11 mouse cellular contexts compared by ENCODE assay signal in the genomic region with DNA sequence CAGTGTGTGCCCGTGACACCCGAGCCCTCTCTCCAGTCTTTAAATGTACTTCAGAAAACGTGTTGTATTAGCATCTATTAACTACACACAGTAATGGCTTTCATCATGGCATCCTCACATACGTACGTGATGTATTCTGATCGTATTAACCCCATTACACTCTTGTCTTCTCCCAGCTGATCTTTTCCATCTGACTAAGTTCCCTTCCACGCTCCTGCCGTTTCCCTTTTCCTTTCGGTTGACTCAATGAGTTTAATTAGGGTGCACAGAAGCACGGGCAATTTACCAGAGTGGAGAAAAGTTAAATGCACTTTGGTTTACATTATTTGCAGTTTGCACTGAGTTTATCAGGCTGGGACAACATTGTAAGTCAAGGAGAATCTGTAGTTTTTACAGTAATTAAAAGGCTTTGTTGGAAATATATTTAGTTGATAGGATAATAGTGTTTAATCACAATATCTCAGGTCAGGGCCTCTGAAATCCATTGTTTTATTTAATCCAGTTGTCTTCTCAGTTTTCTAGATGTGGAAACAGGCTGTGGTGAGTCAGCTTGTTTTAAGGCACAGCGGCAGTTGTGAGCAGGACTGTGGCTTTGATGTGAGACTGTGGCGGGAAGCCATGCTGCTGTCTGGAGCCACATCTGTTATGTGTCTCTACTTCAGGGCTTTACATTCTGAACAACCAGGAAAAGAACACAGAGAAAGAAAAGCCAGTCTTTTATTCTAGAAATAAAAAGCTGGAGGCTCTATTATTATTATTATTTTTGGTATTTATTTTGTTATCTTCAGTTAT. TPM values are rescaled to one million over a fixed set of nuclear protein-coding genes. Genes with fewer than 3 reads are reported as not detected.
DNase-seq lines count a peak whose midpoint lies in the region; ATAC-seq and TF ChIP-seq lines count a peak whose summit lies in the region.
"Had no signal": no experiment of that assay in that cellular context is flagged by ENCODE, and none has a peak within 500 bp of the region (broad histone marks: within the 10 kb centered on the region; RNA-seq: fewer than 3 reads in every experiment).

No protein-coding gene starts in this region.

- WGBS in heart, embryonic 15.5 days = 77% methylated on average over 12 of the region's 12 CpGs
- 72% methylated on average over 12 of the region's 12 CpGs for WGBS in heart, adult 2 months
- 81% methylated on average over 12 of the region's 12 CpGs for WGBS in midbrain, embryonic 14.5 days
- WGBS in midbrain, embryonic 10.5 days = 89% methylated on average over 12 of the region's 12 CpGs

- no peak for ATAC-seq in heart, embryonic 15.5 days (replicated peaks; ENCODE audit: insufficient number of reproducible peaks, insufficient read depth, low FRiP score, low read depth)
- no peak for ATAC-seq in midbrain, embryonic 14.5 days (ENCODE audit: low FRiP score, low TSS enrichment)
- peak; percentile 59; the same call in 1 of the 2 replicates for ATAC-seq in granulocyte monocyte progenitor cell, adult 5-6 weeks (replicated peaks; ENCODE audit: poor library complexity, severe bottlenecking)

- no peak overlapping the region for H3K4me2 ChIP-seq in heart, embryonic 15.5 days
- no peak overlapping the region for H3K4me2 ChIP-seq in midbrain, embryonic 14.5 days (ENCODE audit: low read length)
- H3K4me2 ChIP-seq: limb, embryonic 13.5 days had no signal

- no peak for DNase-seq in heart, adult 2 months
- peak; percentile 27 for DNase-seq in midbrain, embryonic 14.5 days
- no peak for DNase-seq in midbrain, embryonic 10.5 days (ENCODE audit: low spot score)
- no peak for DNase-seq in left cerebral cortex, adult 8-10 months (ENCODE audit: low spot score in 2 of 2)
- no peak for DNase-seq in B cell, adult 2 months
- DNase-seq in layer of hippocampus, adult 9-10 months (ENCODE audit: low spot score) = no peak

- peaks cover 11% of the 10 kb centered on the region; the same call in 1 of the 2 replicates for H3K36me3 ChIP-seq in heart, embryonic 15.5 days
- H3K36me3 ChIP-seq in heart, adult 2 months (ENCODE audit: control insufficient read depth, insufficient read depth, low read length) = no peaks in the 10 kb centered on the region
- H3K36me3 ChIP-seq in midbrain, embryonic 14.5 days (ENCODE audit: control insufficient read depth, insufficient read depth, low read length) = peaks cover 9% of the 10 kb centered on the region
- H3K36me3 ChIP-seq in midbrain, embryonic 10.5 days = peaks cover 54% of the 10 kb centered on the region

- H3K4me1 ChIP-seq in heart, embryonic 15.5 days (replicated peaks) = peaks cover 5% of the 10 kb centered on the region; the same call in 1 of the 2 replicates
- no peaks in the 10 kb centered on the region; the same call in 1 of the 2 replicates for H3K4me1 ChIP-seq in heart, adult 2 months (ENCODE audit: control insufficient read depth, insufficient read depth, low read length)
- H3K4me1 ChIP-seq in midbrain, embryonic 14.5 days (ENCODE audit: control insufficient read depth, insufficient read depth, low read length) = no peaks in the 10 kb centered on the region
- no peaks in the 10 kb centered on the region for H3K4me1 ChIP-seq in midbrain, embryonic 10.5 days

- TF ChIP-seq CTCF in heart, adult 2 months (IDR thresholded peaks at IDR 0.05) = no peak

- no peaks in the 10 kb centered on the region; the same call in 1 of the 2 replicates for H3K79me2 ChIP-seq in heart, adult 2 months (replicated peaks; ENCODE audit: control insufficient read depth, insufficient read depth, low read length)

- no peaks in the 10 kb centered on the region for H3K27me3 ChIP-seq in heart, embryonic 15.5 days
- H3K27me3 ChIP-seq in heart, adult 2 months (ENCODE audit: control insufficient read depth, insufficient read depth, low read length) = no peaks in the 10 kb centered on the region
- no peaks in the 10 kb centered on the region for H3K27me3 ChIP-seq in midbrain, embryonic 14.5 days (ENCODE audit: control insufficient read depth, insufficient read depth, low read length)
- H3K27me3 ChIP-seq in midbrain, embryonic 10.5 days (ENCODE audit: low read depth, poor library complexity, severe bottlenecking) = no peaks in the 10 kb centered on the region
- H3K27me3 ChIP-seq: limb, embryonic 13.5 days had no signal

- TF ChIP-seq POLR2A in heart, adult 2 months (IDR thresholded peaks at IDR 0.05; ENCODE audit: insufficient read depth, low read depth, low read length) = no peak

- H3K27ac ChIP-seq in heart, embryonic 15.5 days = peak overlapping the region; percentile 6; the same call in 1 of the 2 replicates
- no peak overlapping the region for H3K27ac ChIP-seq in heart, adult 2 months
- no peak overlapping the region; the same call in 1 of the 2 replicates for H3K27ac ChIP-seq in midbrain, embryonic 14.5 days (replicated peaks; ENCODE audit: low read depth, low read length)
- H3K27ac ChIP-seq in midbrain, embryonic 10.5 days (replicated peaks) = no peak overlapping the region
- H3K27ac ChIP-seq: layer of hippocampus, adult 2 months; limb, embryonic 13.5 days; macrophage had no signal

- H3K4me3 ChIP-seq in heart, embryonic 15.5 days = no peak overlapping the region
- H3K4me3 ChIP-seq in heart, adult 2 months = no peak overlapping the region
- no peak overlapping the region for H3K4me3 ChIP-seq in midbrain, embryonic 14.5 days (replicated peaks; ENCODE audit: low read depth, low read length)
- H3K4me3 ChIP-seq in midbrain, embryonic 10.5 days = no peak overlapping the region
- H3K4me3 ChIP-seq: layer of hippocampus, adult 2 months; limb, embryonic 13.5 days had no signal

- TF ChIP-seq EP300 in heart, adult 2 months (IDR thresholded peaks at IDR 0.05; ENCODE audit: insufficient read depth, low read depth, low read length) = no peak

- intact Hi-C loops in heart, adult 2 months (cut with DNase I) = no loop called here

- no peak overlapping the region for H3K9ac ChIP-seq in heart, embryonic 15.5 days
- no peak overlapping the region for H3K9ac ChIP-seq in heart, adult 2 months (ENCODE audit: low read depth, low read length)
- H3K9ac ChIP-seq in midbrain, embryonic 14.5 days (replicated peaks; ENCODE audit: low read length) = no peak overlapping the region
- H3K9ac ChIP-seq: limb, embryonic 13.5 days had no signal

- H3K9me3 ChIP-seq in heart, embryonic 15.5 days (replicated peaks) = no peaks in the 10 kb centered on the region
- H3K9me3 ChIP-seq in midbrain, embryonic 14.5 days (ENCODE audit: control insufficient read depth, low read length) = no peaks in the 10 kb centered on the region
- no peaks in the 10 kb centered on the region for H3K9me3 ChIP-seq in midbrain, embryonic 10.5 days (replicated peaks)
- H3K9me3 ChIP-seq: limb, embryonic 13.5 days had no signal

RNA-seq across cellular contexts. Expression of gene Helz, which starts 37.1 kb away (rescaled TPM):
- polyA plus RNA-seq in heart, embryonic 15.5 days (2015; fragmentation: Nextera tagmentation; extraction: Ambion mirVana) = 11.7 and 16.2 TPM in 2 replicates
- 10 to 100 TPM; 26.2 to 26.4 TPM for total RNA-seq in heart, adult 2 months (2021)
- 9.0 and 10.8 TPM in 2 replicates for polyA plus RNA-seq in heart, adult 2 months (2012; rRNA removed)
- 17.8 and 23.4 TPM in 2 replicates for polyA plus RNA-seq in midbrain, embryonic 14.5 days (2014; fragmentation: Nextera tagmentation; extraction: Ambion mirVana)
- polyA plus RNA-seq in midbrain, embryonic 10.5 days (2016; fragmentation: Nextera tagmentation; extraction: Ambion mirVana) = 19.0 and 21.6 TPM in 2 replicates
- total RNA-seq in granulocyte monocyte progenitor cell, adult 5-6 weeks (2014; fragmentation: Nextera tagmentation) = 32.8 and 36.7 TPM in 2 replicates
- 13.6 and 20.3 TPM in 2 replicates for total RNA-seq in granulocyte monocyte progenitor cell, adult 5-6 weeks (2017)
- 10 to 100 TPM; 41.9 to 52.3 (median 48.0) TPM for total RNA-seq in left cerebral cortex, adult 8-10 months (2022)
